Mouse (Mus musculus) liver, embryonic 16.5 days (tissue): ENCODE results near the gene Stox2. TPM values are rescaled to one million over a fixed set of nuclear protein-coding genes. Genes with fewer than 3 reads are reported as not detected.

Experiments used
- ATAC-seq: fragments of 200-750 bp; cut with Nextera tagmentation; 2 replicates; pipeline ENCODE4 v1.8.0; 2017; ENCODE audit warnings: low read depth, mild to moderate bottlenecking, moderate number of reproducible peaks, moderate library complexity
- H3K27ac ChIP-seq: fragments of 300-500 bp; sonication (generic); 2 replicates; pipeline ENCODE4 v1.5.1; 2014; ENCODE audit warnings: mild to moderate bottlenecking, low read length
- H3K27me3 ChIP-seq: fragments of 300-500 bp; sonication (generic); 2 replicates; pipeline ENCODE4 v1.6.1; 2014; ENCODE audit warnings: low read depth, low read length, mixed read lengths; ENCODE audit not compliant: control insufficient read depth, insufficient read depth
- H3K36me3 ChIP-seq: fragments of 300-500 bp; sonication (generic); 2 replicates; pipeline ENCODE4 v1.6.1; 2014; ENCODE audit warnings: mild to moderate bottlenecking; ENCODE audit not compliant: control insufficient read depth, insufficient read depth
- H3K4me1 ChIP-seq: fragments of 300-500 bp; sonication (generic); 2 replicates; pipeline ENCODE4 v1.6.1; 2014; ENCODE audit warnings: low read depth, low read length, mixed read lengths; ENCODE audit not compliant: control insufficient read depth
- H3K4me2 ChIP-seq: fragments of 300-500 bp; sonication (generic); 2 replicates; pipeline ENCODE4 v1.6.1; 2014; ENCODE audit warnings: low read depth, low read length, mixed read lengths
- H3K4me3 ChIP-seq: fragments of 300-500 bp; sonication (generic); 2 replicates; pipeline ENCODE4 v1.5.1; 2014; ENCODE audit warnings: low read depth, mild to moderate bottlenecking, low read length
- H3K9ac ChIP-seq: fragments of 300-500 bp; sonication (generic); 2 replicates; pipeline ENCODE4 v1.6.1; 2014; ENCODE audit warnings: low read depth, low read length
- H3K9me3 ChIP-seq: fragments of 300-500 bp; sonication (generic); replicated peaks from 2 replicates; pipeline ENCODE4 v1.6.1; 2016; ENCODE audit warnings: low read length; ENCODE audit not compliant: control insufficient read depth
- WGBS: fragments of 180-500 bp; shearing (Covaris S2); extraction: QIAGEN DNeasy Blood & Tissue Kit; methylation state at CpG from one replicate; pipeline ENCODE4 v1.1.7; 2014; ENCODE audit not compliant: insufficient replicate concordance; 5-methylcytosine and 5-hydroxymethylcytosine counted together
- polyA plus RNA-seq: library from polyadenylated mRNA; unstranded; fragments of >200 nt; fragmentation: Nextera tagmentation; extraction: Ambion mirVana; gene quantifications from 2 replicates; pipeline ENCODE4 v1.2.1, GENCODE M21; 2015

Gene Stox2
- polyA plus RNA-seq, 1 experiment from 2014 or later: 0.30 TPM

GRCm38 (mm10) chr8:47286081-47286700 lies 160.0 kb downstream of the Stox2 start:
- 59% methylated on average over 12 of the region's 12 CpGs for WGBS

GRCm38 (mm10) chr8:47285435-47285834 lies 160.7 kb downstream of the Stox2 start:
- Histone ChIP-seq H3K9ac (no peak overlapping the region), H3K27ac (no peak overlapping the region), H3K9me3 (no peaks in the 10 kb centered on the region), H3K4me2 (no peak overlapping the region), H3K4me3 (no peak overlapping the region), H3K27me3 (peaks cover 39% of the 10 kb centered on the region), H3K4me1 (no peaks in the 10 kb centered on the region), H3K36me3 (no peaks in the 10 kb centered on the region)
- no peak for ATAC-seq
- 57% methylated on average over 6 of the region's 6 CpGs for WGBS

More at GRCm38 (mm10) chr8:47286081-47286700, 160.0 kb downstream of the Stox2 start:
- no peaks in the 10 kb centered on the region for H3K9me3 ChIP-seq
- no peak overlapping the region for H3K4me3 ChIP-seq
- H3K36me3 ChIP-seq: no peaks in the 10 kb centered on the region
- no peaks in the 10 kb centered on the region for H3K4me1 ChIP-seq
- H3K9ac ChIP-seq: no peak overlapping the region
- H3K4me2 ChIP-seq: no peak overlapping the region
- H3K27me3 ChIP-seq: peaks cover 40% of the 10 kb centered on the region
- no peak for ATAC-seq
- no peak overlapping the region for H3K27ac ChIP-seq

- Histone ChIP-seq H3K4me3 (no peak overlapping the region), H3K27me3 (peaks cover 33% of the 10 kb centered on the region), H3K27ac (no peak overlapping the region), H3K4me2 (no peak overlapping the region), H3K9ac (no peak overlapping the region), H3K36me3 (no peaks in the 10 kb centered on the region), H3K4me1 (no peaks in the 10 kb centered on the region), H3K9me3 (no peaks in the 10 kb centered on the region)
- no peak for ATAC-seq
- 68% methylated on average over 21 of the region's 21 CpGs for WGBS
Measured at GRCm38 (mm10) chr8:47284329-47285326, 161.5 kb downstream of the Stox2 start.

- no peak for ATAC-seq
- H3K9ac ChIP-seq: no peak overlapping the region
- H3K36me3 ChIP-seq: no peaks in the 10 kb centered on the region
- H3K4me3 ChIP-seq: no peak overlapping the region
- H3K4me2 ChIP-seq: no peak overlapping the region
- 65% methylated on average over 10 of the region's 10 CpGs for WGBS
- no peak overlapping the region for H3K27ac ChIP-seq
- no peaks in the 10 kb centered on the region for H3K9me3 ChIP-seq
- no peaks in the 10 kb centered on the region for H3K27me3 ChIP-seq
- no peaks in the 10 kb centered on the region for H3K4me1 ChIP-seq
Measured at GRCm38 (mm10) chr8:47279898-47280297, 166.3 kb downstream of the Stox2 start.

- no peak overlapping the region for H3K4me2 ChIP-seq
- WGBS: 66% methylated on average over 3 of the region's 3 CpGs
- no peak overlapping the region for H3K9ac ChIP-seq
- H3K36me3 ChIP-seq: no peaks in the 10 kb centered on the region
- H3K4me3 ChIP-seq: no peak overlapping the region
- H3K9me3 ChIP-seq: no peaks in the 10 kb centered on the region
- no peak for ATAC-seq
- no peaks in the 10 kb centered on the region for H3K27me3 ChIP-seq
- no peak overlapping the region for H3K27ac ChIP-seq
- H3K4me1 ChIP-seq: no peaks in the 10 kb centered on the region
Measured at GRCm38 (mm10) chr8:47278211-47278610, 168.0 kb downstream of the Stox2 start.

- no peak overlapping the region for H3K4me3 ChIP-seq
- H3K9ac ChIP-seq: no peak overlapping the region
- H3K36me3 ChIP-seq: no peaks in the 10 kb centered on the region
- H3K4me1 ChIP-seq: no peaks in the 10 kb centered on the region
- H3K27me3 ChIP-seq: no peaks in the 10 kb centered on the region
- no peak overlapping the region for H3K4me2 ChIP-seq
- 61% methylated on average over 6 of the region's 6 CpGs for WGBS
- H3K9me3 ChIP-seq: no peaks in the 10 kb centered on the region
- H3K27ac ChIP-seq: no peak overlapping the region
- no peak for ATAC-seq
Measured at GRCm38 (mm10) chr8:47268931-47269330, 177.2 kb downstream of the Stox2 start.

GRCm38 (mm10) chr8:47268062-47268822 lies 177.9 kb downstream of the Stox2 start:
- WGBS: 31% methylated on average over 21 of the region's 21 CpGs
- Histone ChIP-seq H3K27ac (no peak overlapping the region), H3K27me3 (no peaks in the 10 kb centered on the region), H3K36me3 (no peaks in the 10 kb centered on the region), H3K9ac (no peak overlapping the region), H3K9me3 (no peaks in the 10 kb centered on the region), H3K4me1 (no peaks in the 10 kb centered on the region), H3K4me2 (no peak overlapping the region), H3K4me3 (no peak overlapping the region)
- ATAC-seq: no peak

- Histone ChIP-seq H3K4me1 (no peaks in the 10 kb centered on the region), H3K9ac (no peak overlapping the region), H3K27me3 (no peaks in the 10 kb centered on the region), H3K4me2 (no peak overlapping the region), H3K27ac (no peak overlapping the region), H3K4me3 (no peak overlapping the region), H3K36me3 (no peaks in the 10 kb centered on the region), H3K9me3 (no peaks in the 10 kb centered on the region)
- ATAC-seq: no peak
- WGBS: 70% methylated on average over 17 of the region's 17 CpGs
Measured at GRCm38 (mm10) chr8:47263070-47263843, 182.9 kb downstream of the Stox2 start.
